In the genomic region with DNA sequence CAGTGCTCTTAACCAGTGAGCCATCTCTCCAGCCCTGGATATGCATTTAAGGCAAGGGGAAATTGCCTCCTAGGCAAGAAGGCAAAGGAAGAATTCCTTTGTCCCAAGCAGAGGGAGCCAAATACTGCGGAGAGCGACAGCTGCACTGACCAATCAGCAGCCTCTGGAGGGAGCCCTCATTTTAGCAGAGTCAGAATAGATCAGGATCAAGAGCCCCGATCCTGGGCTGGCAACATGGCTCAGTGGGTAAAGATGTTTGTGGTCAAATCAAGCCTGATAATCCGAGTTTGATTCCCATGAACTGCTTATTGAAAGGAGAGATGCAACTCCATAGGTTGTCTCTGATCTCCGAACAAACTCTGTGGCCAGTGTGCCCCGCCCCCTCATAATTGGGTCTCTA, we compare ENCODE assay signal across 9 mouse cellular contexts. TPM values are rescaled to one million over a fixed set of nuclear protein-coding genes. Genes with fewer than 3 reads are reported as not detected.
DNase-seq lines count a peak whose midpoint lies in the region; ATAC-seq lines count a peak whose summit lies in the region.
"Had no signal": no experiment of that assay in that cellular context is flagged by ENCODE, and none has a peak within 500 bp of the region (broad histone marks: within the 10 kb centered on the region; RNA-seq: fewer than 3 reads in every experiment).

No protein-coding gene starts in this region.

- 34% methylated on average over 6 of the region's 6 CpGs for WGBS in heart, embryonic 13.5 days
- WGBS in midbrain, embryonic 10.5 days: 31% methylated on average over 6 of the region's 6 CpGs

- H3K4me1 ChIP-seq in heart, embryonic 13.5 days: peaks cover 36% of the 10 kb centered on the region
- peaks cover 36% of the 10 kb centered on the region for H3K4me1 ChIP-seq in midbrain, embryonic 10.5 days

- peak; percentile 42 for DNase-seq in right cerebral cortex, adult 18-20 months
- DNase-seq in right cerebral cortex, postnatal 36 days (ENCODE audit: low spot score in 2 of 2): no peak
- DNase-seq in embryo, embryonic 10.5 days (ENCODE audit: low spot score): peak; percentile 69
- peak; percentile 28 to 67 for DNase-seq in kidney, postnatal 36 days
- no peak for DNase-seq in midbrain, embryonic 10.5 days (ENCODE audit: low spot score)
- DNase-seq in spleen, postnatal 4 days (ENCODE audit: low spot score in 2 of 2): no peak
- no peak for DNase-seq in urinary bladder, postnatal 10 days (ENCODE audit: low spot score)

- peak overlapping the region; percentile 58 for H3K4me2 ChIP-seq in heart, embryonic 13.5 days

- ATAC-seq in heart, embryonic 13.5 days (ENCODE audit: extremely low read depth, insufficient number of reproducible peaks, low FRiP score, low TSS enrichment): no peak

- no peaks in the 10 kb centered on the region for H3K27me3 ChIP-seq in heart, embryonic 13.5 days (replicated peaks)
- no peaks in the 10 kb centered on the region for H3K27me3 ChIP-seq in midbrain, embryonic 10.5 days (ENCODE audit: low read depth, poor library complexity, severe bottlenecking)

- H3K9me3 ChIP-seq in heart, embryonic 13.5 days: no peaks in the 10 kb centered on the region
- H3K9me3 ChIP-seq in midbrain, embryonic 10.5 days (replicated peaks): no peaks in the 10 kb centered on the region

- 0 out of 2 replicates have a peak overlapping the region, but pooled peaks have one; percentile 8 for H3K9ac ChIP-seq in heart, embryonic 13.5 days

- H3K36me3 ChIP-seq in heart, embryonic 13.5 days: peaks cover 30% of the 10 kb centered on the region
- H3K36me3 ChIP-seq in midbrain, embryonic 10.5 days: no peaks in the 10 kb centered on the region

- 0 out of 2 replicates have a peak overlapping the region, but pooled peaks have one; percentile 9 for H3K27ac ChIP-seq in heart, embryonic 13.5 days (replicated peaks)
- peak overlapping the region; percentile 13; the same call in 1 of the 2 replicates for H3K27ac ChIP-seq in midbrain, embryonic 10.5 days (replicated peaks)
- H3K27ac ChIP-seq: macrophage had no signal

- peak overlapping the region; percentile 31 for H3K4me3 ChIP-seq in heart, embryonic 13.5 days
- peak overlapping the region; percentile 14; the same call in 1 of the 2 replicates for H3K4me3 ChIP-seq in midbrain, embryonic 10.5 days

RNA-seq across cellular contexts. Expression of gene Lamtor3, which starts 20.3 kb away (rescaled TPM):
- polyA plus RNA-seq in heart, embryonic 13.5 days (2015; fragmentation: Nextera tagmentation; extraction: Ambion mirVana): 85.4 and 105 TPM in 2 replicates
- 91.6 and 91.8 TPM in 2 replicates for polyA plus RNA-seq in midbrain, embryonic 10.5 days (2016; fragmentation: Nextera tagmentation; extraction: Ambion mirVana)

RNA-seq across cellular contexts. Expression of gene Dapp1, which starts 42.7 kb away (rescaled TPM):
- 13.0 and 14.5 TPM in 2 replicates for polyA plus RNA-seq in heart, embryonic 13.5 days (2015; fragmentation: Nextera tagmentation; extraction: Ambion mirVana)
- polyA plus RNA-seq in midbrain, embryonic 10.5 days (2016; fragmentation: Nextera tagmentation; extraction: Ambion mirVana): 2.3 and 2.9 TPM in 2 replicates

Comparison
In these comparisons a context has a peak if more than half of its experiments do, and no peak if none do; other contexts are left out.
1. DNase-seq: peak in right cerebral cortex, adult 18-20 months (single experiment), embryo, embryonic 10.5 days (single experiment) and kidney, postnatal 36 days (2 of 2); none in right cerebral cortex, postnatal 36 days (0 of 2), midbrain, embryonic 10.5 days (single experiment), spleen, postnatal 4 days (0 of 2) and urinary bladder, postnatal 10 days (single experiment).